Mouse (Mus musculus) cerebellum, adult 2 months (tissue): Measurements from ENCODE around the gene Myo1e. TPM values are rescaled to one million over a fixed set of nuclear protein-coding genes. Genes with fewer than 3 reads are reported as not detected.

Experiments
- DNase-seq, 2 experiments: peaks; one replicate each; pipeline ENCODE4 v3.0.0; 2021
- H3K27ac ChIP-seq: fragments of 200-500 bp; 2 replicates; pipeline ENCODE4 v1.5.1; 2012; ENCODE audit warnings: low read length, control low read depth, inconsistent platforms; ENCODE audit not compliant: insufficient read depth
- H3K27me3 ChIP-seq: fragments of 200-500 bp; 2 replicates; pipeline ENCODE4 v1.6.1; 2012; ENCODE audit warnings: inconsistent platforms, mild to moderate bottlenecking, low read length, moderate library complexity; ENCODE audit not compliant: control insufficient read depth, insufficient read depth
- H3K4me1 ChIP-seq: fragments of 200-500 bp; 2 replicates; pipeline ENCODE4 v1.6.1; 2011; ENCODE audit warnings: low read length; ENCODE audit not compliant: control insufficient read depth, insufficient read depth
- H3K4me3 ChIP-seq: fragments of 200-500 bp; replicated peaks from 2 replicates; pipeline ENCODE3; 2011; ENCODE audit warnings: mild to moderate bottlenecking, low read depth, low read length, control low read depth; ENCODE audit not compliant: insufficient read depth
- CTCF ChIP-seq: fragments of 200-500 bp; IDR thresholded peaks from 2 replicates; pipeline ENCODE4 v1.5.1; 2011; ENCODE audit warnings: low read depth, mild to moderate bottlenecking, control low read depth, low read length, moderate library complexity, borderline replicate concordance; ENCODE audit not compliant: insufficient read depth
- POLR2A ChIP-seq: fragments of 200-500 bp; IDR thresholded peaks from 2 replicates; pipeline ENCODE4 v1.6.1; 2011; ENCODE audit warnings: low read length, control low read depth, borderline replicate concordance; ENCODE audit not compliant: insufficient read depth
- WGBS: fragments of 180-500 bp; shearing (Covaris S2); methylation state at CpG from one replicate; pipeline ENCODE4 v1.1.7; 2018; 5-methylcytosine and 5-hydroxymethylcytosine counted together
- polyA plus RNA-seq: library from polyadenylated mRNA; depleted of rRNA; stranded (reverse); fragments of >200 nt; gene quantifications from 2 replicates; pipeline ENCODE4 v1.2.3, GENCODE M21; 2012

The Myo1e gene
- polyA plus RNA-seq, 1 experiment = 8.1 TPM

DNA sequence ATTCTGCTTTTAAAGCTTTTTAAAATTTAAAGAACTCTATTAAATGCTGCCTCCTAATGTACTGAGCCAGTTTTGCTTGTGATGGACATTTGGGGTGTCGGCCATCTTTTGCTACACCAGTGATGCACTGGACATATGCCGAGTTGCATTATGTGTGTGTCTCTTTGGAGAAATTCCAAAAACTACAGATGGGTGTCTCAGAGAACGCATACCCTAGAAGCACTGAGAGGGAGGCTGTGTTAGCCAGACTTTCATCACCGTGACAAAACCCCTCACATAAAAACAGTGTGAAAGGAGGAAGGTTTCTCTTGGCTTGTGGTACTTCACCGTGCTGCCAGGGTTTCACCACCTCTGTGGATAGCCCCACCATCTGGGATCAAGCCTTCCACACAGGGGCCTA is 14.8 kb upstream of the Myo1e start:
- H3K27me3 ChIP-seq = no peaks in the 10 kb centered on the region
- H3K4me3 ChIP-seq = no peak overlapping the region
- no peak overlapping the region for H3K27ac ChIP-seq
- TF ChIP-seq CTCF (no peak), POLR2A (no peak)
- DNase-seq = no peak
- 18% methylated on average over 5 of the region's 5 CpGs for WGBS
- H3K4me1 ChIP-seq = no peaks in the 10 kb centered on the region

DNA sequence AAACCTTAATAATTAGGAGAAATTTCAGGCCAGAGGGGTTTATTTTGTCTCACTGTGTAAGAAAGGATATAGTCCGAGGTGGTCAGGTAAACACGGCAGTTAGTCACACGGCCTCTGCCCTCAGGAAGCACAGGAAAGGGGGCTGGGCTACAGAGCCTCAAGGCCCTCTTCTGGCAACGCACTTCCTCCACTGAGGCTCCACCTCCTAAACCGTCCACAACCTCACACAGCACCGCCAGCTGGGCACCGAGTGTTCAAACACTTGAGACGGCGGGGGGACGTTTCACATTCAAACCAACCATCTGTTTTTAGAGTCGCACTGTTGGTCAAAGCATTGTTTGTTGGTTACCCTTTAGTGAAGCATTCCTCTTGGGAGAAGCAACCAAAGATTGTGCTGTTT is 12.5 kb upstream of the Myo1e start:
- Histone ChIP-seq H3K4me3 (no peak overlapping the region), H3K27me3 (no peaks in the 10 kb centered on the region), H3K27ac (no peak overlapping the region), H3K4me1 (no peaks in the 10 kb centered on the region)
- no peak for DNase-seq
- TF ChIP-seq CTCF = no peak
- no peak for TF ChIP-seq POLR2A
- 66% methylated on average over 11 of the region's 11 CpGs for WGBS

DNA sequence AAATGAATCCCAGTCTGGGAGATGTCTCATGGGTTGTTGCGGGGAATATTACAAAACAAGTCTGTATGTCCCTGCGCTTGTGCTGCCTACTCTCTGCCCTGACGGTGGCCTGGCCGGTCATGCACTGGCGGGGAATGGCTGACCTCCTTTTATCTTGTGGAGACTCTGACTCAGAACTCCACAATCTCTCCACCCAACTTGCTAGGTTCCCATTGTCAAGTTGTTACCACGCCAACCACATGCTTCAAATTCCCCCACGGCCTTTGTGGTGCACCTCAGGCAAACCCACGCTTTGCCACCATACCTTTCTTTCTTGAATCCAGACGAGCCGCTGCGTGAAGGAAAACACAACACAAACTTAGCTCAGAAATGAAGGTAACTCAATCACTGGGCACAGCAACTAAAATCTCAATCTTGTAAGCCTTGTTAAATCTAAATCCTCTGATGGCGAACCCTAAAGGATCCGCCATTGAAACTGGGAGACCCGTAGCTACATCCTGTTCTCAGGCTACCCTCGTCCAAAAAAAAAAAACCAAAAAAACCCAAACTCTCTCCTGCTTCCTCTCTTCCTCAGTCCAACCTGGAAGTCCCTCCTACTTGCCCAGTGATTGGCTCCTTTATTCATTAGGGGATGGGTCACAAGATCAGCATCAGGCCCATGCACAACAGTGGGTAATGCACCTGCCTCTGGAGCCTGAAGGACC is 10.0 kb upstream of the Myo1e start:
- Histone ChIP-seq H3K27ac (no peak overlapping the region), H3K4me1 (no peaks in the 10 kb centered on the region), H3K4me3 (no peak overlapping the region), H3K27me3 (no peaks in the 10 kb centered on the region)
- no peak for TF ChIP-seq CTCF
- TF ChIP-seq POLR2A = no peak
- 79% methylated on average over 15 of the region's 15 CpGs for WGBS
- no peak for DNase-seq

DNA sequence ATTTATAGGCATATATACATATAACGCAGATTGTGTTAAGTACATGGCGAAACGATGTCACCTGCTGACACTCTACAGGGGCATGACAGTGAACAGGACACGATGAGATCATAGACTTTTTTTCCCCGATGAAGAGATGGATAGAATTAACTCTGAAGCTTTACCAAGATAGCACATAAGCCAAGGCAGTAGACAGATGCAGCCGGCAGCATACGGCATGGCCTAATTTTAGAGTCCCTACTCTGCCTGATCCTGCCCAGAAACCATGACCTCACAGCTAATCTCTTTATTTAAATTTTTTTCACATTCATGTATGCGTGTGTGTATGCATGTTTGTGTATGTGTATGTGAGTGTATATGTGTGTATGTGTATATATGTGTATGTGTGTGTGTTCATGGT is 9.2 kb upstream of the Myo1e start:
- no peak for TF ChIP-seq POLR2A
- TF ChIP-seq CTCF = no peak
- Histone ChIP-seq H3K4me3 (no peak overlapping the region), H3K27me3 (no peaks in the 10 kb centered on the region), H3K4me1 (no peaks in the 10 kb centered on the region), H3K27ac (no peak overlapping the region)
- 89% methylated on average over 8 of the region's 8 CpGs for WGBS
- no peak for DNase-seq

DNA sequence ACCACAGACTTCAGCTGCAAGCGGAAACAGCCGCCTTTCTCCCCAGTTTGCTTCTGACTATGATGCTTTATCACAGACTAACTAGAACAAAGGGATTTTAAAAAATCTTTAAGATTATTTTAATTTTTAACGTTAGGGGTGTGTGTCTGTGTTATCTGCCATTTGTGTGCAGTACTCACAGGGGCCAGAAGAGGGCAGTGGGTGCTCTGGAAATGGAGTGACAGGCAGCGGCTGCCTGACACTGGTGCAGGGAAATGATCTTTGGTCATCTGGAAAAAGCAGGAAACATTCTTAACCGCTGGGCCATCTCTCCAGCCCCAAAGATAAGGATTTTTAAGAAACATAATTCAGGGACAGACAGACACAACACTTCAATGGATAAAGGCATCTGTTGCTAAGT is 4.4 kb upstream of the Myo1e start:
- TF ChIP-seq POLR2A (no peak), CTCF (peak; percentile 22; the same call in 1 of the 2 replicates)
- H3K27ac ChIP-seq = no peak overlapping the region
- H3K27me3 ChIP-seq = no peaks in the 10 kb centered on the region; the same call in 1 of the 2 replicates
- no peak overlapping the region for H3K4me3 ChIP-seq
- H3K4me1 ChIP-seq = no peaks in the 10 kb centered on the region
- WGBS = 71% methylated on average over 5 of the region's 5 CpGs
- no peak for DNase-seq

DNA sequence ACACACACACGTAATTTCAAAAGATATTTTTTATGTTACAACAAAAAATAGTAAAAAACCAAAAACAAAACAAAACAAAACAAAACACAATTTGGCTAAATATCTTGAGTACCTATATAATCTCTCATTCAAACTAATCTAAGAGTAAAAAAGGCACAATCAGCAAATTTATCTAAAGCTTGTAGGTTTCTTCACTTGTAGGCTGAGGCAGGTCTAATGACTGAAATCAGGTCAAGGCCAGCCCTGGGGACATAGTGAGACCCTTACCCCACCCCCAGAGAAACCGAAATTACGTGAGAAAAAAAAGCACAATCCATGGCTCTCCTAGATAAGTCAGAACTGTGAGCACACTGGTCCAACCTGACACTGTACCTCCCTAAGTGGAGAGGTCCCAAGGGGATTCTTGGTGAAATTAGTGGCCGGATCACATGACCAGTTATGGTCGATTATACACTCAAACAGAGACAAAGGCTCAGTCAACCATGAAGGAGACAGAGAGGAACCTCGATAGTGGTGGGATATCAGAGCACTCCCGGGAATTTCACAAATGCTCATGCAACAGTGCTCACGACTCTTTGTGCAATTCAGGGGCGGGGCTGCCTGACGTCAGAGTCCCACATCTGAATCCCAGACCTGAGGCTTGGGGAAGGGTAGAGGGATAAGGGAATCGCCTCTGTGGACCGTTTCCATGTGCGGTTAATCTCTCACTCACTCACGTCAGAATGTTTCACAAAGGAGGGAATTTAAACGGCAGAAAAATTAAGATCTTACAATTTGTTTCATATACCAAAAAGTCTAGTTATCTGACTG is 3.7 kb upstream of the Myo1e start:
- TF ChIP-seq CTCF (no peak), POLR2A (no peak)
- 44% methylated on average over 15 of the region's 15 CpGs for WGBS
- Histone ChIP-seq H3K27ac (no peak overlapping the region), H3K27me3 (no peaks in the 10 kb centered on the region; the same call in 1 of the 2 replicates), H3K4me1 (no peaks in the 10 kb centered on the region), H3K4me3 (no peak overlapping the region)
- DNase-seq = no peak

DNA sequence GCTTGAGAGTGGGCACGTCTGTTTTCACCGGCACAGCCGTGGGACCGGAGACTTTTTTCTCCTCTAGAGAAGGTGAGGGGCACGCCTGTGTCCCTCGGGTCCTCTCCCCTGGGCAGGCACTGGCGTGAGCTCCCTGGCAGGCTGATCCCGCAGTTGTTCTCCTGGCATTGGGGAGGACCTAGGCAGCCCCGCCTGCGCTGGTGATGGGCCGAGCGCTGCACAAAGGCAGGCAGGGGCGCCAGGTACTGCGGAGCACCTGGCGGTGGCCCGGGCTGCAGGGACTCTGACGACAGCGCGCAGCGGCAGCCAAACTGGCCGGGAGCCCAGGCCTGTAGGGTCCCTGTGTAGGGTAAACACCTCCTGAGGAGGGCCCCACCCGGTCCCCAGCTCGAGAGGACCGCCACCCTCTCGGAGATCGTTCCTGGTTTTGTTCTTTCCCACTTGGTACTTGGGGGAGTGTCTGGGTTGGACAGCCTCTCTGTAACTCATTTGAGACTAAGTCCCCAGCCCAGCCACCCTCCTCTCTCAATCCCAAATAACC is 901 bp downstream of the Myo1e start:
- Histone ChIP-seq H3K4me1 (0 out of 2 replicates have a peak, but pooled peaks cover 2% of the 10 kb centered on the region), H3K27ac (peak overlapping the region; percentile 3; the same call in 1 of the 2 replicates), H3K4me3 (peak overlapping the region; percentile 99), H3K27me3 (no peaks in the 10 kb centered on the region; the same call in 1 of the 2 replicates)
- TF ChIP-seq CTCF = no peak
- no peak for TF ChIP-seq POLR2A
- peak; percentile 31 to 35 for DNase-seq
- WGBS = under 1% methylated on average over 26 of the region's 26 CpGs

DNA sequence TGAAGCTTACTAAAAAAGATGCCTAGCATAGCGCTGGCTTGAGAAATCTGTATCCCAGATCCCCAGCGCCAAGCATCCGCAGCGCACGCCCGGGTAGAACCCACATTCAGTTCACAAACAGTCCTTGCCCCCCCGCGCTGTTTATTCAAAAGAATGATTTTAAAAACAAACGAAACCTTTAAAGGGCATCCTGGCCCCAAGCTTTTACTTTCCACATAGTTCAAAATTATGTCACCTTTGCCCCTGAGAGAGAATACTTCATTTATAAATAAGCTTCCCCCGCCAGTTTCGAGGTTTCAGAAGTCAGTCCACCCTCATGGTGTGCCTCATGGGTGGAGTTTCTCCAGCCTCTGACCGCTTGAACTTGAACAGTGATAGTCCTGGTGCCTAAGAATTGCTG is 1.6 kb downstream of the Myo1e start:
- no peak for DNase-seq
- Histone ChIP-seq H3K4me1 (0 out of 2 replicates have a peak, but pooled peaks cover 2% of the 10 kb centered on the region), H3K27me3 (no peaks in the 10 kb centered on the region; the same call in 1 of the 2 replicates), H3K27ac (no peak overlapping the region), H3K4me3 (no peak overlapping the region)
- TF ChIP-seq POLR2A = no peak
- TF ChIP-seq CTCF = no peak
- 8% methylated on average over 12 of the region's 12 CpGs for WGBS
